Mouse (Mus musculus) CD8-positive naive resting alpha-beta T cell, adult 57 days (primary cell): ENCODE measurements around the gene Akap5. TPM values are rescaled to one million over a fixed set of nuclear protein-coding genes. Genes with fewer than 3 reads are reported as not detected.

Experiments used
- total RNA-seq: library from RNA; stranded (reverse); gene quantifications from one replicate; pipeline ENCODE4 v1.2.4, GENCODE M21; 2023

The Akap5 gene
- total RNA-seq: 0.64 TPM

DNA sequence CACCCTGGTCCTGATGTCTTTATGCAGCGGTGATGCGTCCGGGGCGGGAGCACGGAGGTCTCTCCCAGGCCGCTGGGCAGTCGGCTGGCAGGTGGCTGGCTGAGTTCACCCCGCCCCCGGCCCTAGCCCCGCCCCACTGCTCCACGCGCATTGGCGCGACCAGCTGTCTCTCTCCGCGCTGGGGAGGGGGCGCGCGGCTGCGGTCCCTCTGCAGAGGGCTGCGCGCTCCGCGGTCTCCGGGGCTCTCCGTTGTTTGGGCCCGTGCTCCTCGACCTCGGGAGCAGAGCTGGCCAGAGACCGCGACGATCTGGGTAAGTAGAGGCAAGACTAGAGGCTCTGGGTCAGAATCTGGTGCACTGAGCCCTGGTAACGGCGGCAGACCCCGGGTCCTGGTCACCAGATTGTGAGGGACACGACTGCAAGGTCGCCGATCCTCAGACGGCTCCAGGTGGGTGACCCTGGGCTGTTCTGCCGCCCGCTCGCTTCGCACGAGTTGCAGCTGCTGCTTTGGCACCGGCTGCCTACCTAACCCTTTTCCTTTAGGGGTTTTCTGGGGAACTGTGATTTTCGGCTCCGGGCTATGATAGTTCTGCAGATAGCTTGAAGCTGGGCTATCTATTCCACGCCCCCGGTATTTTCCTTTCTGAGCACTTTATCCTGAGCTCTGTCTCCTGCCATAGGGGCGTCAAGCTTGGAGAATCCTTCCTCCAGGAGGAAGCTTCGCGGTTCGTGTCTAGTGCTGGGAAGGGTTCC lies at the start of gene Akap5:
TSS of gene Akap5 (plus strand) at position 213 of the 753 bp plus-strand sequence.

DNA sequence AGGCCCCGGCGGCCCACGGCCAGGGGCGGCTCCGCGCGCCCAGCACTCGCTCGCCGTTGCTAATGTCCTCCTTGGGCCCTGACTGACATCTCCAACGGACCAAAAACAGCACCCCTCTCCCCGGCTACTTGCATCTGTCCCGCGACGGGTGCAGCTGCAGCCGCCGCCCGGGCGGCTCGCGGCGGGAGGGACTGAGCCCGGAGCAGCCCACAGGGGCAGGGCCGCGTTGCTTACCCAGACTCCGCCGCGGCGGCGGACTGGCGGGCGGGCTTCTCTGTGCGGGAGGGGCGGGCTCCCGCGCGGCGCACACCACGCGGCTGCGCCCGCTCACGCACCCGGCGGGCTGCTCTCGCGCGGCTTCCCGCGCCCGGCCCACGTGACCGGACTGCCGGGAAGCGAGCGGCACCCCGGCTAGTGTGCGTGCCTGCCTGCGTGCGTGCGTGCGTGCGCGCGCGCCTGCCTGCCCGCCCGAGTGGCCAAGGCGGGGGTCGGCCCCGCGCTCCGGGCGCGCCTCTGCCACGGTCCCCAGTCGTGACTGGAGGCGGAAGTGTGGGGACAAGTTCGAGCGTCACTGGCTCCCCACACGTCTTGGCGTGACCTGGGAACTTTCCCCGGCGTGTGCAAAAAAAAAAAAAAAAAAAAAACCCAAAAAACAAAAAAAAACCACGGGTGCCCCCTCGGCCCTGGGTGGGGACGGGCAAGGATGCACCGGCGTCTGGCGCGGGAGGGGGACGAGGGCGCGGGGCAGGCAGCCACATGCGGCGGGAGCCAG lies 44.7 kb downstream of the Akap5 start, which contains the start of gene Zbtb25:
TSS of gene Zbtb25 (minus strand) at position 397 of the 772 bp plus-strand sequence.

DNA sequence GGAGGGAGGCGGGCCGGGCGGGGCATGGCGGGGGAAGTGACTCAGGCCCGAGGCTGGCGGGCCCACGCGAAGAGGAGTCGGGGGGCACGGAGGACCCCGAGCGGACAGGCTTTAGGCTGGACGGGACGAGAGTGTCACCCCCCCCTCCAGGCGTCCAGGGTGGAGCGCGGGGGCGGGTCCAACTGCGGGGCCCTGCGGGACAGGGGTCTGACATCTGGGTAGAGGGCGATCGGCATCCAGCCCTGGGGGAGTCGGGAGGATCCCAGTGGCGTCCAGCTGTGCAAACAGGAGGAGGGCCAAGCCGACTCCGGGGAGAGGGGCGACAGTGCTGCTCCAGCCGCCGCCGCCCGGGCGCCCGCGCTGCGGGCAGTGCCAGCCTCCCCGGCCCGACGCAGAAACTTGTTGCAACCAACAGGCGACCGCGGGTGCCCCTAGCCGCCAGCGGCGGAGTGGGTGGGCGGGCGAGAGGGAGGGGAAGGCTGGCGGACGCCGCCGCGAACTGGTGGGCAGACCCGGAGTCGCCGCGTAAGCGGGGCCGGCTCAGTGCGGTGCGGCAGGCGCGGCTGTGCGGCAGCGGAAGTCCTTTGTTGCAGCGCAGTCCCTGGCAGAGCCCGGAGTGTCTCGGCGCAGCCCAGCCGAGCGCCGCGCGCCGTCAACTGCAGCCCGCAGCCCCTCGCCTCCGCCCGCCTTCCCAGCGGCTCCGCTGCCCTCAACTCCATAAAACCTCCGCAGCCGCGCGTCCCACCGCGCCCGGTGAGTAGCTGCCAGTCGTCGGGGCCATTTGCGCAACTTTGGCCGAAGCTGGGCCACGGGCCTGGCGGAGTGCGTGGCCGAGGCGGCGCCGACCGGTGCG lies 45.5 kb downstream of the Akap5 start, which contains the start of gene Zbtb1:
TSS of gene Zbtb1 (plus strand) at position 289 of the 853 bp plus-strand sequence.

Other genes starting within 250 kb of the Akap5 start
- not detected for gene Esr2, start 147.6 kb upstream of the Akap5 start, total RNA-seq
- gene Tex21, start 78.1 kb upstream of the Akap5 start, total RNA-seq: 0.24 TPM
- 59.9 TPM for gene Mthfd1, start 69.6 kb upstream of the Akap5 start, total RNA-seq
- 62.9 TPM for gene Zbtb25, start 44.7 kb downstream of the Akap5 start, total RNA-seq
- 14.8 TPM for gene Zbtb1, start 45.4 kb downstream of the Akap5 start, total RNA-seq
- gene Hspa2, start 79.3 kb downstream of the Akap5 start, total RNA-seq: 2.7 TPM
- gene Ppp1r36, start 92.6 kb downstream of the Akap5 start, total RNA-seq: not detected
- gene Plekhg3, start 206.0 kb downstream of the Akap5 start, total RNA-seq: 34.1 TPM